In the genomic region with DNA sequence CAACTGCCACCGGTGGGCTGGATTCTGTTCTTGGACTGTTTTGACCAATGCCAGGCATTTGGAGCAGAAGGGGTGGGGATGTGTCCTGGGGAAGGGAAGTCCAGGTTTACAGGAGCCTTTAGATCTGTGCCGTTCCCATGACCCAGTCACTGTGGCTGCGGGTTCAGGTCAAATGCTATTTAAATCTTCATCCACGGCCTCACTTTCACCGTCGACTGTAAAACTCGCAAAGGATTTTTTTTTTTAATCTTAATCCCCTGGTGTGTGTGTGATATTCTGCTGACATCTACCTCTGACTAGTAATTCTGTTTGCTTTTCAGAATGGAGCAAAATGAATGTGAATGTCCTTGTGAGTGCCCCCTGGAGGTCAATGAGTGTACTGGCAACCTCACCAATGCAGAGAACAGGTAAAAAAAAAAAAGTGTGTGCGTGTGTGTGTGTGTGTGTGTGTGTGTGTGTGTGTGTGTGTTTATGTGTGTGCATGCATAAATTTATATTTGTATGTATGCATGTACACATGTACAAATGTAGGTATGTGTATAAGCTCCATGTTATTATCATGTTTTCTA, we compare ENCODE assay signal across 9 mouse cellular contexts. TPM values are rescaled to one million over a fixed set of nuclear protein-coding genes. Genes with fewer than 3 reads are reported as not detected.
DNase-seq lines count a peak whose midpoint lies in the region; ATAC-seq and TF ChIP-seq lines count a peak whose summit lies in the region.
"Had no signal": no experiment of that assay in that cellular context is flagged by ENCODE, and none has a peak within 500 bp of the region (broad histone marks: within the 10 kb centered on the region; RNA-seq: fewer than 3 reads in every experiment).

No protein-coding gene starts in this region.

- no peak overlapping the region for H3K4me2 ChIP-seq in hindbrain, embryonic 12.5 days (replicated peaks)

- no peaks in the 10 kb centered on the region for H3K9me3 ChIP-seq in hindbrain, embryonic 10.5 days
- no peaks in the 10 kb centered on the region for H3K9me3 ChIP-seq in hindbrain, embryonic 12.5 days (replicated peaks)
- H3K9me3 ChIP-seq in MEL (replicated peaks; ENCODE audit: insufficient read depth, low read length) = no peaks in the 10 kb centered on the region

- no peak overlapping the region for H3K9ac ChIP-seq in hindbrain, embryonic 12.5 days
- H3K9ac ChIP-seq in MEL (ENCODE audit: control insufficient read depth, low read depth, low read length, poor library complexity, severe bottlenecking) = no peak overlapping the region

- peak; percentile 29 to 54 (median 29); a peak in 5 of 6 replicates for TF ChIP-seq CTCF in MEL (IDR thresholded peaks at IDR 0.05 in 2 of 3, conservative IDR thresholded peaks at IDR 0.05 in 1 of 3; ENCODE audit: control insufficient read depth in 1 of 3, insufficient read depth in 1 of 3, low read depth in 2 of 3, low read length in 3 of 3, poor library complexity in 1 of 3, severe bottlenecking in 1 of 3)
- no peak for TF ChIP-seq CTCF in thymus, adult 2 months (IDR thresholded peaks at IDR 0.05; ENCODE audit: borderline replicate concordance, control insufficient read depth, extremely low read depth, insufficient read depth, low read length, poor library complexity)

- no peak for TF ChIP-seq EP300 in MEL (IDR thresholded peaks at IDR 0.05; ENCODE audit: low read depth in 1 of 2, low read length in 2 of 2)

- WGBS in hindbrain, embryonic 10.5 days = 88% methylated on average over 8 of the region's 8 CpGs
- WGBS in hindbrain, embryonic 12.5 days = 84% methylated on average over 8 of the region's 8 CpGs
- WGBS in thymus, adult 2 months = 80% methylated on average over 8 of the region's 8 CpGs

- DNase-seq in hindbrain, embryonic 10.5 days (ENCODE audit: low spot score) = peak; percentile 20
- peak; percentile 50 for DNase-seq in 3T3-L1 (ENCODE audit: low read depth, low spot score)
- peak; percentile 32 for DNase-seq in MEL (ENCODE audit: low read depth, low spot score)
- peak; percentile 50 for DNase-seq in hindlimb bud, embryonic 11.5 days (ENCODE audit: extremely low spot score, low read depth, low spot score)
- DNase-seq in retina, postnatal 1 day = peak; percentile 65
- DNase-seq in thymus, adult 2 months = no peak
- no peak for DNase-seq in frontal cortex, postnatal 14 days (ENCODE audit: low spot score in 2 of 2)

- no peak for ATAC-seq in hindbrain, embryonic 12.5 days (ENCODE audit: low FRiP score)

- H3K27ac ChIP-seq in hindbrain, embryonic 10.5 days = no peak overlapping the region
- no peak overlapping the region for H3K27ac ChIP-seq in hindbrain, embryonic 12.5 days
- no peak overlapping the region for H3K27ac ChIP-seq in MEL (ENCODE audit: control insufficient read depth, low read depth, low read length)
- no peak overlapping the region for H3K27ac ChIP-seq in thymus, adult 2 months (ENCODE audit: control insufficient read depth, insufficient read depth, low read length)

- H3K27me3 ChIP-seq in hindbrain, embryonic 10.5 days (ENCODE audit: insufficient read depth, poor library complexity, severe bottlenecking) = no peaks in the 10 kb centered on the region
- H3K27me3 ChIP-seq in hindbrain, embryonic 12.5 days = no peaks in the 10 kb centered on the region
- no peaks in the 10 kb centered on the region for H3K27me3 ChIP-seq in MEL (ENCODE audit: control insufficient read depth in 1 of 2, insufficient read depth in 2 of 2, low read length in 2 of 2)
- no peaks in the 10 kb centered on the region for H3K27me3 ChIP-seq in thymus, adult 2 months (ENCODE audit: control insufficient read depth, insufficient read depth, low read length)

- TF ChIP-seq POLR2A in MEL (IDR thresholded peaks at IDR 0.05; ENCODE audit: control insufficient read depth in 1 of 2, insufficient read depth in 1 of 2, low read depth in 1 of 2, low read length in 2 of 2, poor library complexity in 1 of 2) = no peak
- no peak for TF ChIP-seq POLR2A in thymus, adult 2 months (IDR thresholded peaks at IDR 0.05; ENCODE audit: control insufficient read depth, extremely low read depth, insufficient read depth, low read length, poor library complexity)

- H3K4me1 ChIP-seq in hindbrain, embryonic 10.5 days (replicated peaks) = peaks cover 40% of the 10 kb centered on the region
- peaks cover 18% of the 10 kb centered on the region for H3K4me1 ChIP-seq in hindbrain, embryonic 12.5 days
- H3K4me1 ChIP-seq in MEL (ENCODE audit: control insufficient read depth in 1 of 2, insufficient read depth in 2 of 2, low read length in 2 of 2) = peaks cover 0 to 4% of the 10 kb centered on the region in 2 experiments; a peak in 1 of 4 replicates
- no peaks in the 10 kb centered on the region; the same call in 1 of the 2 replicates for H3K4me1 ChIP-seq in thymus, adult 2 months (replicated peaks; ENCODE audit: control insufficient read depth, insufficient read depth, low read length)

- no peak; the same call in none of the 2 replicates for TF ChIP-seq RAD21 in MEL (IDR thresholded peaks at IDR 0.05; ENCODE audit: low read depth, low read length)

- no peaks in the 10 kb centered on the region for H3K79me2 ChIP-seq in MEL (ENCODE audit: control insufficient read depth, insufficient read depth, low read length, poor library complexity)

- H3K36me3 ChIP-seq in hindbrain, embryonic 10.5 days = peaks cover 97% of the 10 kb centered on the region
- peaks cover 57% of the 10 kb centered on the region for H3K36me3 ChIP-seq in hindbrain, embryonic 12.5 days
- H3K36me3 ChIP-seq in MEL (ENCODE audit: control insufficient read depth in 1 of 2, insufficient read depth in 2 of 2, low read length in 2 of 2) = peaks cover 0 to under 1% of the 10 kb centered on the region in 2 experiments; a peak in 1 of 4 replicates
- no peaks in the 10 kb centered on the region for H3K36me3 ChIP-seq in thymus, adult 2 months (ENCODE audit: control insufficient read depth, insufficient read depth, low read length)

- no peak overlapping the region for H3K4me3 ChIP-seq in hindbrain, embryonic 10.5 days
- H3K4me3 ChIP-seq in hindbrain, embryonic 12.5 days = no peak overlapping the region
- no peak overlapping the region for H3K4me3 ChIP-seq in MEL (ENCODE audit: control insufficient read depth in 1 of 2, insufficient read depth in 1 of 2, low read depth in 2 of 2, low read length in 2 of 2)
- H3K4me3 ChIP-seq in thymus, adult 2 months (ENCODE audit: control insufficient read depth, insufficient read depth, low read length) = no peak overlapping the region

TF ChIP-seq in MEL, 35 proteins besides CTCF, POLR2A, EP300 and RAD21:
- no peak for TF ChIP-seq E2F4 (IDR thresholded peaks at IDR 0.05; ENCODE audit: borderline replicate concordance, low read depth, low read length)
- TF ChIP-seq USF2 (IDR thresholded peaks at IDR 0.05; ENCODE audit: borderline replicate concordance in 1 of 2, insufficient read depth in 1 of 2, low read depth in 1 of 2, low read length in 2 of 2) = no peak
- no peak for TF ChIP-seq UBTF (IDR thresholded peaks at IDR 0.05; ENCODE audit: borderline replicate concordance, insufficient read depth, low read depth, low read length)
- TF ChIP-seq KAT2A (conservative IDR thresholded peaks at IDR 0.05; ENCODE audit: low read depth, low read length) = no peak
- TF ChIP-seq SMC3 (IDR thresholded peaks at IDR 0.05; ENCODE audit: low read depth, low read length) = peak; percentile 27; the same call in 1 of the 2 replicates
- no peak for TF ChIP-seq ZC3H11A (IDR thresholded peaks at IDR 0.05; ENCODE audit: low read depth, low read length)
- no peak for TF ChIP-seq RCOR1 (IDR thresholded peaks at IDR 0.05; ENCODE audit: low read depth, low read length)
- no peak for TF ChIP-seq CHD2 (IDR thresholded peaks at IDR 0.05; ENCODE audit: low read length)
- no peak for TF ChIP-seq JUND (IDR thresholded peaks at IDR 0.05; ENCODE audit: low read depth, low read length)
- no peak for TF ChIP-seq CHD1 (IDR thresholded peaks at IDR 0.05; ENCODE audit: low read depth, low read length)
- peak; percentile 79 for TF ChIP-seq ZNF384 (IDR thresholded peaks at IDR 0.05; ENCODE audit: low read depth, low read length)
- TF ChIP-seq HCFC1 (IDR thresholded peaks at IDR 0.05; ENCODE audit: low read depth, low read length) = no peak
- no peak for TF ChIP-seq ZMIZ1 (IDR thresholded peaks at IDR 0.05; ENCODE audit: low read depth, low read length)
- no peak for TF ChIP-seq GABPA (IDR thresholded peaks at IDR 0.05; ENCODE audit: low read depth, low read length)
- no peak for TF ChIP-seq TBP (IDR thresholded peaks at IDR 0.05; ENCODE audit: low read depth, low read length)
- no peak for TF ChIP-seq MEF2A (IDR thresholded peaks at IDR 0.05; ENCODE audit: extremely low read depth, insufficient replicate concordance, low read depth, low read length, poor library complexity, severe bottlenecking)

RNA-seq across cellular contexts. Expression of a gene that starts 32.2 kb away (rescaled TPM):
- not detected in 2 replicates for polyA plus RNA-seq in hindbrain, embryonic 10.5 days (2016; fragmentation: Nextera tagmentation; extraction: Ambion mirVana)
- not detected in 2 replicates for polyA plus RNA-seq in hindbrain, embryonic 12.5 days (2016; fragmentation: Nextera tagmentation; extraction: Ambion mirVana)
- total RNA-seq in MEL (2012; rRNA removed) = not detected in 2 replicates
- polyA plus RNA-seq in MEL (2012; ENCODE audit: insufficient read depth in 1 of 2, insufficient read length in 2 of 2, low read depth in 1 of 2, low replicate concordance in 2 of 2, missing spikeins in 1 of 2) = not detected
- not detected in 2 replicates for polyA plus RNA-seq in thymus, adult 2 months (2012; rRNA removed)
- total RNA-seq: left cerebral cortex, postnatal 25 days had no signal

Comparison
In these comparisons a context has a peak if more than half of its experiments do, and no peak if none do; other contexts are left out.
1. DNase-seq: peak in hindbrain, embryonic 10.5 days (single experiment), 3T3-L1 (single experiment), MEL (single experiment), hindlimb bud, embryonic 11.5 days (single experiment) and retina, postnatal 1 day (single experiment); none in thymus, adult 2 months (single experiment) and frontal cortex, postnatal 14 days (0 of 2).